31 mouse cellular contexts compared by ENCODE assay signal in genomic region chr1:134540610-134541009, GRCm38 (mm10). TPM values are rescaled to one million over a fixed set of nuclear protein-coding genes. Genes with fewer than 3 reads are reported as not detected.
"Had no signal": no experiment of that assay in that cellular context is flagged by ENCODE, and none has a peak within 500 bp of the region (broad histone marks: within the 10 kb centered on the region; RNA-seq: fewer than 3 reads in every experiment).

No protein-coding gene starts in this region.

- H3K27ac ChIP-seq: kidney, postnatal 0 days; layer of hippocampus, adult 2 months; limb, embryonic 10.5 days; limb, embryonic 13.5 days; liver, embryonic 12.5 days; liver, embryonic 15.5 days; lung, embryonic 15.5 days had no signal

- H3K9me3 ChIP-seq: limb, embryonic 10.5 days; liver, embryonic 12.5 days; liver, embryonic 15.5 days; lung, embryonic 15.5 days had no signal

- H3K4me1 ChIP-seq: limb, embryonic 10.5 days; limb, embryonic 13.5 days; lung, embryonic 15.5 days had no signal

- H3K4me3 ChIP-seq: layer of hippocampus, adult 2 months; limb, embryonic 10.5 days; limb, embryonic 13.5 days; liver, embryonic 12.5 days; liver, embryonic 15.5 days; lung, embryonic 15.5 days had no signal

- H3K36me3 ChIP-seq: limb, embryonic 10.5 days; limb, embryonic 13.5 days; liver, embryonic 12.5 days; liver, embryonic 15.5 days; lung, embryonic 15.5 days had no signal

- H3K9ac ChIP-seq: limb, embryonic 13.5 days; liver, embryonic 12.5 days; liver, embryonic 15.5 days; lung, embryonic 15.5 days had no signal

- ATAC-seq: liver, embryonic 12.5 days had no signal

- H3K27me3 ChIP-seq: limb, embryonic 13.5 days; lung, embryonic 15.5 days had no signal

- DNase-seq: kidney, adult 2 months; layer of hippocampus, adult 9-11 months; liver; lung, adult 18-20 months; lung, postnatal 14 days; lung, postnatal 4 days; midbrain, embryonic 14.5 days; right cerebral cortex, adult 18-20 months; right cerebral cortex, postnatal 14 days; right cerebral cortex, postnatal 4 days; thymus, adult 18-20 months; thymus, postnatal 36 days had no signal

- H3K4me2 ChIP-seq: limb, embryonic 13.5 days; liver, embryonic 12.5 days; liver, embryonic 15.5 days; lung, embryonic 15.5 days; midbrain, embryonic 11.5 days had no signal

RNA-seq across cellular contexts. Expression of gene Mgat4e, which starts 8.9 kb away (rescaled TPM):
- total RNA-seq: layer of hippocampus, adult 2 months; layer of hippocampus, postnatal 25 days; left cerebral cortex, adult 18-20 months; left cerebral cortex, postnatal 25 days; megakaryocyte progenitor cell, adult 5-6 weeks; megakaryocyte-erythroid progenitor cell, adult 5-6 weeks; midbrain, postnatal 0 days had no signal
- polyA plus RNA-seq: kidney, embryonic 14.5 days; kidney, postnatal 0 days; large intestine, adult 2 months; limb, embryonic 10.5 days; limb, embryonic 13.5 days; liver, embryonic 12.5 days; liver, embryonic 15.5 days; lung, embryonic 15.5 days; midbrain, embryonic 11.5 days; midbrain, embryonic 14.5 days; midbrain, postnatal 0 days; neural tube, embryonic 11.5 days; neural tube, embryonic 14.5 days; stomach, embryonic 14.5 days had no signal
